Mouse (Mus musculus): ENCODE results near the gene Khsrp. TPM values are rescaled to one million over a fixed set of nuclear protein-coding genes. Genes with fewer than 3 reads are reported as not detected.

Khsrp gene
- polyA plus RNA-seq, 1 experiment from 2014 or later: 16.6 TPM

DNA sequence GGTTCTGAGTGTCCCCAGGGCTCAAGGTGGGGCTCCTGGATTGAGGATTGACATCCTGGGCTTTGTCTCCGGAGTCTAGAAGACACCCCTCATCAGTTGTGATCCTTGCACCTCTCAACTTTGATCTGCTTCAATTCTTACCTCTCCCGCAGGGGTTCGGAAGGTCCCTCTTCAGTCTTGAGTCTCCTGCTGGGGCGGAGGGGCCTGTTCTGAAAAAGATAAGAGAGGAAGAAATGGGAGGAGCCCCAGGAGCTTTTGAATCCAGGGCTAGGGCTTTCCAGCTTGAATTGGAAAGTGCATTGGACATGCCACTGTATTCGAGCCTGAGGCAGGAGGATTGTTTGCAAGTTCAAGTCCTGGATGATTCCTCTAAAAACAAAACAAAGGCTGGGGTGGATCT, 35.6 kb upstream of the Khsrp start:
- Histone ChIP-seq H3K4me1 (ENCODE audit: insufficient read depth) (peaks cover 2% of the 10 kb centered on the region; the same call in 1 of the 2 replicates), H3K4me2 (ENCODE audit: low read depth, low read length) (no peak overlapping the region), H3K9me3 (ENCODE audit: low read length) (no peaks in the 10 kb centered on the region), H3K36me3 (replicated peaks; ENCODE audit: insufficient read depth, low read length) (0 out of 2 replicates have a peak, but pooled peaks cover 7% of the 10 kb centered on the region), H3K27ac (ENCODE audit: low read depth) (no peak overlapping the region), H3K9ac (replicated peaks) (no peak overlapping the region), H3K4me3 (ENCODE audit: low read depth, low read length) (no peak overlapping the region), H3K27me3 (ENCODE audit: insufficient read depth, low read length) (peaks cover 12% of the 10 kb centered on the region)
- no peak for TF ChIP-seq CTCF (IDR thresholded peaks at IDR 0.05; ENCODE audit: low read depth)
- TF ChIP-seq EP300 (IDR thresholded peaks at IDR 0.05; ENCODE audit: low read depth): no peak
- no peak for ATAC-seq
- no peak for DNase-seq
- 52% methylated on average over 5 of the region's 5 CpGs for WGBS (ENCODE audit: insufficient replicate concordance)

DNA sequence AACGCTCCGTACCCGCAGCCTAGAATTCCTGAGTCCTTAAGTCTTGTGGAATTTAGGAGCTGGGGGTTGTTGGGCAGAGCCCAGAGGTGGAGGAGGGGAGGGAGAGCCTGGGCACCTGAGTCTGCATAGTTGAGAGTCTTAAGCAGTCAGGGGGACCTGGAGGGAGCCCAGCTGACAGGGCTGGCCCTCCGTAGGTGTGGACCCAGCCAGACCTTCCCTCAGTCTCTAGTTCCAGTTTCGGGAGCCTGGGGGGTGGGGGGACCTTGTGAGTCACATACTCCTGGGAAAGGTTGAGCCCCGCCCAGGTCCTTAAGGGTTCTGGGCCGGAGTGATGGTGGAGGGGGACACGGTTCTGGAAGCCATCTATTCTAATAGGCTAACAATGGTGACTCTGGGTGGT, 31.7 kb upstream of the Khsrp start:
- 41% methylated on average over 8 of the region's 8 CpGs for WGBS (ENCODE audit: insufficient replicate concordance)

DNA sequence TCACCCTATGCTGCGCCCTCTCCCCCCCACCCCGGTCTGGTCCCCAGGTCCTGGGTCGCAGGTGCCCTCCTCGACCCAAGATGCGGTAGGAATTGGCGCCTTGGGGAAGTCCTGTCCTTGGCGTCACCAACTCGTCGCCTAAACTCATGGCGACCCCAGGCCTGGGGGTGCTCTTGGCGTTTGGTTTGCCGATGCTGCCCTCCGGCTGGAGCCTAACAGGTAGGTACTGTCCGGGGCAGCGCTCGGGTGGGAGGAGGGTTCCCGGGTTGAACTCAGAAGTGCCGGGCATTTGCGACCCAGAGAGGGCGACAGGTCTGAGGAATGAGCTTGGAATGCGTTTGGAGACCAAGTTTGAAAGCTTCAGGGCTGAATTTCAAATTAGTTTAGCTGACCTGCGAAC, 31.2 kb upstream of the Khsrp start:
- WGBS (ENCODE audit: insufficient replicate concordance): 5% methylated on average over 22 of the region's 22 CpGs
- H3K36me3 ChIP-seq (replicated peaks; ENCODE audit: insufficient read depth, low read length): 0 out of 2 replicates have a peak, but pooled peaks cover 7% of the 10 kb centered on the region
- no peak for TF ChIP-seq EP300 (IDR thresholded peaks at IDR 0.05; ENCODE audit: low read depth)
- no peak for TF ChIP-seq CTCF (IDR thresholded peaks at IDR 0.05; ENCODE audit: low read depth)
- H3K4me2 ChIP-seq (ENCODE audit: low read depth, low read length): peak overlapping the region; percentile 66
- H3K4me1 ChIP-seq (ENCODE audit: insufficient read depth): peaks cover 25% of the 10 kb centered on the region
- ATAC-seq (no peak), DNase-seq (no peak)
- H3K9me3 ChIP-seq (ENCODE audit: low read length): no peaks in the 10 kb centered on the region
- peak overlapping the region; percentile 86 for H3K27ac ChIP-seq (ENCODE audit: low read depth)
- H3K9ac ChIP-seq (replicated peaks): peak overlapping the region; percentile 70
- peaks cover 32% of the 10 kb centered on the region for H3K27me3 ChIP-seq (ENCODE audit: insufficient read depth, low read length)
- H3K4me3 ChIP-seq (ENCODE audit: low read depth, low read length): peak overlapping the region; percentile 52

More for the DNA sequence above, 31.7 kb upstream of the Khsrp start:
- TF ChIP-seq CTCF (IDR thresholded peaks at IDR 0.05; ENCODE audit: low read depth): no peak
- no peak for TF ChIP-seq EP300 (IDR thresholded peaks at IDR 0.05; ENCODE audit: low read depth)
- Histone ChIP-seq H3K4me3 (ENCODE audit: low read depth, low read length) (peak overlapping the region; percentile 52), H3K4me1 (ENCODE audit: insufficient read depth) (peaks cover 22% of the 10 kb centered on the region), H3K36me3 (replicated peaks; ENCODE audit: insufficient read depth, low read length) (0 out of 2 replicates have a peak, but pooled peaks cover 7% of the 10 kb centered on the region), H3K27me3 (ENCODE audit: insufficient read depth, low read length) (peaks cover 32% of the 10 kb centered on the region), H3K27ac (ENCODE audit: low read depth) (no peak overlapping the region), H3K9me3 (ENCODE audit: low read length) (no peaks in the 10 kb centered on the region), H3K4me2 (ENCODE audit: low read depth, low read length) (peak overlapping the region; percentile 66), H3K9ac (replicated peaks) (peak overlapping the region; percentile 70)
- DNase-seq: no peak
- ATAC-seq: no peak

DNA sequence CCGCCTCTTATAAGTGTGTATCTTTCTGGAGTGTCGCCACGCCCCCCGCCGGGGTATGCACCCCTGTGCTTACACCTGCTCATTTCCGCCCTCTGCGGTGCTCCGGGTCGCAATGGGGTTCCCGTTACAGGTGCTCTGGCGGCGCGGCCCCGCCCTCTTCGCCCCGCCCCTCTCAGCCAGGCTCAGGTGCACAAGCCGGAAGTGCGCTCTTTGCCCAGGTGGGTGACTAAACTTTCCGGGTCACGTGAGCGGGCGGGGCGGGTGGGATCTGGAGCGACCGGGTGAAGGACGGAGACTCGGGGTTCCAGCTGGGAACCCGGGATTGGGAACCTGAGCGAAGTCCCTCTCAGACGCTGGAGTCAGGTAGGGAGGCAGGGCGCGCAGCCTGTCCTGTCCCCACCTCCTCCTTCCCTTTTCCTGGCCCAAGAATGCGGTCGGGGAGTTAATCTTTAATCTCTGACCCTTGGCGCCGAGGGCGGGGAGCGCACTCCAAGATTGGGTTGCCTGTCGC, 30.7 kb upstream of the Khsrp start:
- H3K27ac ChIP-seq (ENCODE audit: low read depth): peak overlapping the region; percentile 86
- peak overlapping the region; percentile 52 for H3K4me3 ChIP-seq (ENCODE audit: low read depth, low read length)
- DNase-seq: peak; percentile 78
- no peaks in the 10 kb centered on the region for H3K9me3 ChIP-seq (ENCODE audit: low read length)
- peaks cover 25% of the 10 kb centered on the region for H3K4me1 ChIP-seq (ENCODE audit: insufficient read depth)
- peak overlapping the region; percentile 66 for H3K4me2 ChIP-seq (ENCODE audit: low read depth, low read length)
- H3K27me3 ChIP-seq (ENCODE audit: insufficient read depth, low read length): peaks cover 32% of the 10 kb centered on the region
- peak; percentile 10; the same call in 1 of the 2 replicates for ATAC-seq
- H3K9ac ChIP-seq (replicated peaks): peak overlapping the region; percentile 70
- 0 out of 2 replicates have a peak, but pooled peaks cover 7% of the 10 kb centered on the region for H3K36me3 ChIP-seq (replicated peaks; ENCODE audit: insufficient read depth, low read length)
- TF ChIP-seq CTCF (IDR thresholded peaks at IDR 0.05; ENCODE audit: low read depth) (no peak), EP300 (IDR thresholded peaks at IDR 0.05; ENCODE audit: low read depth) (no peak)
- 2% methylated on average over 37 of the region's 39 CpGs for WGBS (ENCODE audit: insufficient replicate concordance)

DNA sequence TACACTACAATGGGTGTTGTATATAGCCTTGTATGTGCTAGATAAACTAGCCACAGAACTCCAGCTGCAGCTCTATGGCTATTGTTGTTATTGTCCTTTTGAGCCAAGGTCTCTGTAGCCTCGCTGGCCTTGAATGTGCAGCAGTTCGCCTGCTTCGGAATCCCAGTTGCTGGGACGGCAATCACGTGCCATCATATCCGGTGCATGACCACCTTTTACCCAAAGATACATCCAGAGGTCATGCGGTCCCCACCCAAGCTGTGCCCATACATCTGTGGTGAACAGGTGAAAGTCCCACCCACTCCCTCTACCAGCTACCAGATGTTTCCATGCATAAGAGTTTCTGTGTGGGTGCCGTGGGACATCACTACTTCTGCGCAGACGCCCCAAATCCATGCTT, 29.7 kb upstream of the Khsrp start:
- no peak for DNase-seq
- Histone ChIP-seq H3K27ac (ENCODE audit: low read depth) (no peak overlapping the region; the same call in 1 of the 2 replicates), H3K4me2 (ENCODE audit: low read depth, low read length) (peak overlapping the region; percentile 81), H3K9me3 (ENCODE audit: low read length) (no peaks in the 10 kb centered on the region), H3K36me3 (replicated peaks; ENCODE audit: insufficient read depth, low read length) (0 out of 2 replicates have a peak, but pooled peaks cover 5% of the 10 kb centered on the region), H3K27me3 (ENCODE audit: insufficient read depth, low read length) (peaks cover 32% of the 10 kb centered on the region), H3K9ac (replicated peaks) (no peak overlapping the region), H3K4me1 (ENCODE audit: insufficient read depth) (peaks cover 25% of the 10 kb centered on the region), H3K4me3 (ENCODE audit: low read depth, low read length) (0 out of 2 replicates have a peak overlapping the region, but pooled peaks have one; percentile 75)
- ATAC-seq: no peak
- TF ChIP-seq CTCF (IDR thresholded peaks at IDR 0.05; ENCODE audit: low read depth): no peak
- no peak for TF ChIP-seq EP300 (IDR thresholded peaks at IDR 0.05; ENCODE audit: low read depth)
- 33% methylated on average over 10 of the region's 10 CpGs for WGBS (ENCODE audit: insufficient replicate concordance)

DNA sequence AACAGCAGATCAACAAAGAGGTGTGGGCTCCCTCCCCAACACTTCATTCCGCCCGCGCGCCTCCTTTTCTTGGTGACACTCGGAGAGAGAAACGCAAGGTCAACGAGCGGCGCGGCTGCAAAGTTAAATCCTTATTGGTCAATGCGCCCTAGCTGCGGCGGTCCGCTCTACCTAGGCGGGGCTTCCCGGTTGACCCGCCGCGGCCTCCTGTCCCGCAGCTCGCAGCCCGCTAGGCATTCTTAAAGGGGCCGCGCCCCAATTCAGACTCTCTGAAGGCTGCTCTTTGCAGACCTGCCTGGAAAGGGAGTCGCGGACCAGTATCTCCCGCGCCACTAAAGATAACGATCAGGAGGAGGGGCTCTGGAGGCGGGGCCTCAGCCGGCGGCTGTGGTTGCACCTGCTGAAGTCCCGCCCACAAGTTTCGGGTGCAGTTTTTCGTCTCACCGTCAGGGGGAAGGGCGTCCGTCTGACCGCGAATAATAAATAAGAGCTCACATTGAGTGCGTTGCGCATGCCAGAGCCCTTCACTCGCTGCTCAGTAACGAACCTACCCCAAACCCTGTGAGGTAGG, 29.0 kb upstream of the Khsrp start:
- TF ChIP-seq CTCF (IDR thresholded peaks at IDR 0.05; ENCODE audit: low read depth): peak; percentile 79
- no peak for TF ChIP-seq EP300 (IDR thresholded peaks at IDR 0.05; ENCODE audit: low read depth)
- H3K36me3 ChIP-seq (replicated peaks; ENCODE audit: insufficient read depth, low read length): 0 out of 2 replicates have a peak, but pooled peaks cover 2% of the 10 kb centered on the region
- ATAC-seq: peak; percentile 86
- WGBS (ENCODE audit: insufficient replicate concordance): under 1% methylated on average over 44 of the region's 44 CpGs
- peak overlapping the region; percentile 81 for H3K4me2 ChIP-seq (ENCODE audit: low read depth, low read length)
- peaks cover 32% of the 10 kb centered on the region for H3K27me3 ChIP-seq (ENCODE audit: insufficient read depth, low read length)
- peak overlapping the region; percentile 75 for H3K4me3 ChIP-seq (ENCODE audit: low read depth, low read length)
- H3K27ac ChIP-seq (ENCODE audit: low read depth): peak overlapping the region; percentile 91
- H3K9me3 ChIP-seq (ENCODE audit: low read length): no peaks in the 10 kb centered on the region
- peaks cover 28% of the 10 kb centered on the region for H3K4me1 ChIP-seq (ENCODE audit: insufficient read depth)
- peak; percentile 94 for DNase-seq
- H3K9ac ChIP-seq (replicated peaks): peak overlapping the region; percentile 77

Measured in liver, postnatal 0 days (tissue).